Mouse (Mus musculus) gonadal fat pad, adult 2 months (tissue): ENCODE measurements around the gene Foxo1. TPM values are rescaled to one million over a fixed set of nuclear protein-coding genes. Genes with fewer than 3 reads are reported as not detected.
A peak's percentile ranks its signal among the peaks of the same experiment; 100 is the strongest.

Experiments used
- DNase-seq: peaks from one replicate; pipeline ENCODE4 v3.0.0-alpha.2; 2012; ENCODE audit warnings: low read depth
- polyA plus RNA-seq: library from polyadenylated mRNA; depleted of rRNA; stranded (reverse); fragments of >200 nt; gene quantifications from 2 replicates; pipeline ENCODE4 v1.2.3, GENCODE M21; 2012; rRNA removed

Gene Foxo1
- polyA plus RNA-seq, 1 experiment: 15.2 TPM

DNA sequence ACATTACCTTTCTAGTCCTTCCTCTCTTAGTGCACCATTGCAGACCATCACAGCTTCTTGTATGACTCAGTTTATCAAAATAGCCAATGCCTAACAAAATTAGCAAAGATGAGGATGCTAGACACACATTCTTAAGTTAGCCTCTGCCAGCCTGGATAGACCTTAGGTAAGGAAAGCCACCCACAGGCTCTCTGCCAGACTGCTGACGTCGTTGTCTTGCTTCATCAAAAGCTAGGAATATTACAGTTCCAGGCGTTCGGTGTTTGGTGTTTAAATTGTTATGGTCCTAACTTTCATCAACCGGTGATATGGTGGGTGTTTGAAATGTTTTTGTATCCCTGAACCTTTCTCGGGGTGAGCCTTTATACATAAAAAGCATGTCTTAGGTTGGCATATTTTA lies 96.4 kb downstream of the Foxo1 start:
- no peak for DNase-seq

DNA sequence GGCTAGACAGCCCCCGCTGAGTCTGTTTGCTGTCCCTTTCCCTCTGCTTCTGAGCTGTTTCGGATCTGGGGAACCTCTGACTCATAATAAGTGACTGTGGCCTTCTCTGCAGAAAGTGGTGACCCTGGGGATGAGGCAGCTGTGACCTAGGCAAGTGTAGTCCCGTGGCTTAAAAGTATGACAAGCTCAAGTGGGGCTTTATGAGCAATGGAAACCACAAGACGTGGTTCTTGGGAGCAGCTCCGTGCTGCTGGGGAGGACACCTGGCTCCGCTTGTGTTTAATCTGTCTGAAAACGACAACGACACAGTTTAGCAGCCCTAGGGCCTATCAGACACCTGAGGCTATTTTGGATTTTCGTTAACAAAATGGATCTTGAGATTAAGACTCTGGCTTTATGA lies 101.1 kb downstream of the Foxo1 start:
- DNase-seq: no peak

DNA sequence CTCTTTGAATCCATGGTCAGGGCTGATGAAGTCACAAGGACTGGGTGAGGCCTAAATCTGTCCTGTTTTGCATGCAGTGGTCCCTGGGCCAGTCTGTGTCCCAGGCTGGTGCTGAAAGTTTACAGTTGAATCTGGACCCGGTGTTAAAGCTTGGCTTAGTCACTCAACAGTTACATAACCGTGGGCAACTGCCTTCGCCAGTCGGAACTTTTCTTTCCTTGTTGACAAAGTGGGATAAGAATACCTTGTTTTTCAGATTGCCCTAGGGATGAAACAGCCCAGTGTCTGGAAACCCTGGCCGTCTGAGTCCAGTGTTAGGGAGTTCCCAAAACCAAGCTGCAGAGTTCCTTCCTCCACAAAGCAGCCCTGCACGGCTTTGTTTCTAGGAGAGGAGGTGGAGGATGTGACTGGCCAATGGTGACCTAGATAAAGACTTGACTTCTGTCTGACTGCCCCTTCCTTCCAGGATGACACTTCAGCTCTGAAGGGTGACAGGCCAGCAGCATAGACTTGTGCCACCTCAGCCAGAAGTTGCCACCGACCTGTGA lies 101.8 kb downstream of the Foxo1 start:
- no peak for DNase-seq

DNA sequence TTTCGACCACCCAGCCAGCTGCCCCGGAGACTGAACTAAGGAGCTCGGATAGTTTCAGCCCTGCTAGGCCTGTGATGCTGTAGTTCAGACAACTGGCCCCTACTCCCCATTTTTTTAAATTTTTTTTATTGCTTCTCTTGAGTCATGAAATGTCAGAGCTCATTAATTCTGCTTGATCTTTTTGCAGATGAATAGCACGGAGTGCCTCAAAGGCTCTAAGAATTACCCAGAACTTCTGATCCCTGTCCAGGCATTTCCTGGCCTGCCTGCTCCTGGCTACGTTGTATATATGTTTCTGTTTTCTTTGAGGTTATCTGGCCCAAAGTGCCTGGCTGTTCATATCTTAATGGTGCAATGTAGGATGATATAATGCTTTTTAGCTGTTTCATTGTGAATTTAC lies 108.8 kb downstream of the Foxo1 start:
- no peak for DNase-seq

DNA sequence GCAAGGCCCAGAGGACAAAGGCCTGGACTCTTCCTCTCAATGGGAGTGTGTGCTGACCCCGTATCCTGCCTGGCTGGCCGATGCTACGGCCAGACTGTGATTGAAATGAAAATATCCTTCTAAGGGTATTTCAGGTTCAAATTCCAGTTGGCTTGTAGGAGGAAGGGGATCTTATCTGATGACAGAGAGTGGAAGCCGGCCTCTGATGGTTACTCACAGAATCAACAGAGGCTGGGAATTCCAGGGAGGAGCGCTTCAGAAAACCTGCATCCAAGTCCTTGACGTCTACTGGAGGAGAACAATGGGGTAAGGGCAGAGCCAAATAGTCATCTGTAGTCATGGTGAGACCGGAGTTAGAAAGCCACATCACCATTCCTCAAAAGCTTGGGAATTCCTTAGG lies 115.2 kb downstream of the Foxo1 start:
- DNase-seq: no peak

DNA sequence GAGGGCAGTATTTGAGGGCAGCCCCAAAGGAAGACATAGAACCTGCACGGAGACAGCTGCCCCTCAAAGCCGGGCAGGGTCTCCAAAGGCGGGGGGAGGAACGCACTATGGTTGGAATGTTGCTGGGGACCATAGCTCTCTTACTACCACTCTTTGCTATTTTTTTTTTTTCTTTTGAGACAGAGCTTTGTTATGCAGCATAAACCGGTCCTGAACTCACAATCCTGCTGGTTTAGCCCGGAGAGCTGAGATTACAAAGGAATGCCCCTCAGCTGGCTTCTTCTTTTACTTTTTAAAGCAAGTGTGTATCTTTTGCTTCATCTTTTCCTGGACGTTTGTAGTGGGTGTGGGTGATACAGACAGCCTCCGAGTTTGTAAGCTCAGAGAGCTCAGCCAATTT lies 118.2 kb downstream of the Foxo1 start:
- no peak for DNase-seq

DNA sequence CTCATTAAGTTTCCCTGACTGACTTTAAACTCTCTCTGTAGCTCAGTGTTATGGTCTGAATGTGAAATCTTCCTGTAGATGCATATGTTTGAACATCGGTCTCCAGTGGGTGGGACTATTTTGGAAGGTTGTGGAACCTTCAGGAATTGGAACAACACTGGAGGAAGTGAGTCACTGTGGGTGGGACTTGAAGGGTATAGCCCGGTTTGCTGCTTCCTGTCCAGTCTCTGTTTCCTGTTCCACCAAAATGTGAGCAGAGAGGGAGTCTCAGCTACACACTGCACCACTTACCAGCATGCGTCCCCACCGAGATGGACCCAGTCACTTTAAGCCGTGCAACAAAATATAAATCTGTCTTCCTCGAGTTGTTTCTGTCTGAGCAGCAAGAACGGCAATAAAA lies 122.2 kb downstream of the Foxo1 start:
- no peak for DNase-seq

DNA sequence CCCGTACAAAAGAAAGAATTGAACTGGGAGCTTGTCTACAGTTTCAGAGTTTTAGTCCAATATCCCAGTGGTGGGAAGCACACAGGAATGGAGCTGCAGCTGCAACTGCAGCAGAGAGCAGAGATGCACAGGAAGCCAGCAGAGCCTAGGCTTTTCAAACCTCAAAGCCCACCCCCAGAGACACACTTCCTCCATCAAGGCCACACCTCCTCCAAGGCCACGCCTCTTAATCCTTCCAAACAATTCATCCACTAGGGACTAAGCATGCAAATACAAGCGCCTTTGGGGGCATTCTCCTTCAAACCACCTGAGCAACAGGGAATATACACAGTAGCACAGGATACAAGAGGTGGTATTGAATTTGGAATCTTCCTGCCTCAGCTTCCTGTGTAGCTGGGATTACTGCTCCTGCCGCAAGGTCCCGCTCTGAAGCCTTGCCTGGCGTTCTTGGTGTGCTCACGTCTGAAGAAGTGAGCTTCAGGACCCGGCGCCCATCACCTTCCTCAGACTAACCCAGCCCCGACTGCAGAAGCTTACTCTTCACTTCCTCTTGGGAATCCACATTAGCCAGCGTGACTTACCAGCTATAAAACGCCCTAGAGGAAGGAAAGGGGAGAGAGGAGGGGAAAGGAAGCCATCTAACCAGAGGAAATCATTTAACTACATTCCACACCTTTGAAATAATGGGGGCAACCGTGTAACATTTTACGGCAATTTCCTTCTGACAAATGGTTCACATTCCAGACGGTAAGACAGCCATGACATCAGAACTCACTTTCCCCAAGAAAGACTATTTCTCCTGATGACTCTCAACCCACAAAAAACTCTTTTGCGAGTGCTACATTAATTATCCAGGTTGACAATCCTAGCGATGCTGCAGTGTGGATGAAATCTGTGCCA lies 122.9 kb downstream of the Foxo1 start:
- DNase-seq: no peak

DNA sequence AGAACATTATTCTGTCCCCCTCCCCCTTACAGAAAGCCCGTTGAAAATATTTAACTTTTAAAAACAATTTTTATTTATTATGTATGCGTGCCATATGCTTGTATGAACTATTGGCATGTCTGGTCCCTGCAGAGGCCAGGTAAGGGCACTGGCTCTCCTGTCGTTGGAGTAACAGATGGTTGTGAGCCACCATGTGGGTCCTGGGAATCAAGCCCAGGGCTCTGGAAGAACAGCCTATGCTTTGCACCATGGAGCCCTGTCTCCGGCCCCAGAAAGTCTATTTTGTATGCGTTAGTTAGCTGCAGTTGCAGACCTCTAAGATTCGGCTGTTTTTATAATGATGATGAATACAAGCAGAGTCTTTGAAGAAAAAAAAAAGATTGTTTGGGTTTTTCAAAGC lies 123.8 kb downstream of the Foxo1 start:
- no peak for DNase-seq

DNA sequence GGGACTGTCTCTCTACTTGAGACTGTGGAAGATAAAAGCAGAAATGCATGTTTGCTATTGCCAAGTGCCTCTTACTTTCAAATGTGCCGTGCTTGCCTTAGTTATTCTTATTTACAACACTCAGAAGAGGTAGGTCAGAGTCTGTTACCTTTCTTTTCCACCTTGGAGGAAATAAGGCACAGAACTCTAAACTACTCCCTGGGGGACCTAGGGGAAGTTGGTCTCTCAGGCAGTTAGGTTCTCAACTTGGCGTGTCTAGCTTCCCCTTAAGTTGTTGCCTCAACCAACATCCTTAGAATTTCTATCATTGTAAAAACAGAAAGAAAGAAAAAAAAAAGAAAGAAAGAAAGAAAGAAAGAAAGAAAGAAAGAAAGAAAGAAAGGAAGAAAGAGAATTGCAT lies 124.4 kb downstream of the Foxo1 start:
- DNase-seq: no peak

DNA sequence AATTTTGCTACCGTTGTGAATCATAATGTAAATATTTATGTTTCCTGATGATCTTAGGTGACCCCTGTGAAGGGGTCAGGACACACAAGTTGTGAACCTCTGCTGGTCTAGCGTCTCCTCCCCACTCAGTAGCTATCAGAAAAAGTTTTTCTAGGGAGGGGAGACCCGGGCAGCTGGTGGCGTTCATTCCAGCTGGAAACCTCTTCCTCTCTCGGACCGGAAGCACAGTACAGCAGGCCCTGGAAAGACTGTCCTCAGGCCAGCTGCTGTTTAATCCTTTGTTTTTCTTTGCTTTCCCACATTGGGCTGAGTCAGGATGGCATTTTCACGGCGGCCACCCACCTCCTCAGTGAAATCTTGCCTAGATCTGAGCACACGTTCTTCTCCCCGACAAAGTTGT lies 125.0 kb downstream of the Foxo1 start:
- DNase-seq: no peak

DNA sequence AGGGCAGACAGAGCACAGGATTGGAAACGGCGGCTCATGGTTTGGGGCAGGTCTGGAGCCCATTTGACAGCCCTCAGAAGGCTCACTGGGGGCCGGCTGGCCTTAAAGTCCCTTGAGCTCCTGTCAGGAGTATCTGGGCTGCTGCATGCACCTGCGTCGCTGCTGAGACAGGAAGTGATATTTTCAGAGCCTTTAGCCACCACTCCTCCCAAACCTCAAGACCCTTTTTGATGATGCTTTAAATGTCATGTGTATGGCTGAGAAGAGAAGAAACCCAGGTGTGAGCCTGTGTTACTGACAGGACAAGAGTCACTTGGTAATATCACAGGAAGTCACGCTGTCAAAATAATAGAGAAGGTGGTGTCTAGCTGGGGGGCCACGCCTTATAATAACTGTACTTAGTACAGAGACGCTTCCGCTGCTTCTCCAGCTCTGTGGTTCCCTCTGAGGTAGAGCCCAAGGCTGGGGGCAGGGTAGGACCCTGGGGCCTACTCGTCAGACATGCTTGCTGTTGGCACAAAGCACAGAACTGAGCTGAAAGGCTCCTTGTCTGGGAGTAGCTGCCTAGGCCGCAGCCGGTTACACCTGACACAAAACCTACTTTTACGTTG lies 128.1 kb downstream of the Foxo1 start:
- no peak for DNase-seq

DNA sequence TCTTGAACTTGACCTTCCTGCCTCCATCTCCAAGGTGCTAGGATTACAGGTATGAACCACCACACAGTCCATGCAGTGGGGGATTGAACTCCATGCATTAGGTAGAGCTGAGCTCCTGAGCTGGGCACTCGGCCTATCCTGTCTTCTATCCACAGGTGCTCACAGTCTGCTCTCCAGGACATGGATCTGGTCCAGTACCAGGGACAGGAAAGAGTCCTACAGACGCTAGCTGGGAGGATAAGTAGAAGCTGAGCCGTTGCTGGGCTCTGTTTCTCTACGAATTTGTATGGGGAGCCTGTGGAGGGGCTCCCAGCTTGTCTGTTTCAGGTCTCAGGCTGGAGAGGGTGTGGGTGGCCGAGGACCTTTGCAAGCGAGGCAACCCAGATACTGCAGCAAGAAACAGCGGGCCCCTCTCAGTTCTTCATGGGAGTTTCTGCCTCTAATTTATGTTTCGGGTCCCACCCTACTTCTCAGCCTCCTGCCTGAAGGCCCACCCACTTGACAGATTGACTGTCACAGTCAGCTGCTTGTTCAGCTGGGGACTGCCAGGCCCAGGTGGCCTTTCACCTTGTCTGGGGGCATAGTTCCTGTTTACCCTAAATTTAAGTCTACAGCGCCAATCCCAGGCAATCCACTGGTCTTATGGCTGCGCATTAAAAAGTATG lies 128.9 kb downstream of the Foxo1 start:
- no peak for DNase-seq

DNA sequence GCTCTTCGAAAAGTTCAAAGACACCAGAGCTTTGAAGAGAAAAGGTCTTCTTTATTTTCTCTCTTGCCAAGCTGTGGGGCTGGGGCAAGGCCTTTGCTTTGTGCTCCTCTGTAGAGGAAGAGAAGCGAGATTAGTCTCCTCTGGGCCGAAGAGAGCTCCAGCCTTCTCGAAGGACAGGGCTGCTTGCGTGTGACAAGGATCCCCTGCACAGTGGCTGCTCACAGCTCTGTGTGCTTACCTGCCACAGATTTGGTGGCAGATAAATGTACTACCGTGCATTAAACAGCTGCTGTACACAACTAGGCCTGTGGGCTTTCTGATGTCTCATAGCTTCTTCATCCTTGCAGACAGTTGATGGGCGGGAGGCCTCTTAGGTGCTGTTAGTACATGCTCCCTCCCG lies 129.8 kb downstream of the Foxo1 start:
- no peak for DNase-seq

DNA sequence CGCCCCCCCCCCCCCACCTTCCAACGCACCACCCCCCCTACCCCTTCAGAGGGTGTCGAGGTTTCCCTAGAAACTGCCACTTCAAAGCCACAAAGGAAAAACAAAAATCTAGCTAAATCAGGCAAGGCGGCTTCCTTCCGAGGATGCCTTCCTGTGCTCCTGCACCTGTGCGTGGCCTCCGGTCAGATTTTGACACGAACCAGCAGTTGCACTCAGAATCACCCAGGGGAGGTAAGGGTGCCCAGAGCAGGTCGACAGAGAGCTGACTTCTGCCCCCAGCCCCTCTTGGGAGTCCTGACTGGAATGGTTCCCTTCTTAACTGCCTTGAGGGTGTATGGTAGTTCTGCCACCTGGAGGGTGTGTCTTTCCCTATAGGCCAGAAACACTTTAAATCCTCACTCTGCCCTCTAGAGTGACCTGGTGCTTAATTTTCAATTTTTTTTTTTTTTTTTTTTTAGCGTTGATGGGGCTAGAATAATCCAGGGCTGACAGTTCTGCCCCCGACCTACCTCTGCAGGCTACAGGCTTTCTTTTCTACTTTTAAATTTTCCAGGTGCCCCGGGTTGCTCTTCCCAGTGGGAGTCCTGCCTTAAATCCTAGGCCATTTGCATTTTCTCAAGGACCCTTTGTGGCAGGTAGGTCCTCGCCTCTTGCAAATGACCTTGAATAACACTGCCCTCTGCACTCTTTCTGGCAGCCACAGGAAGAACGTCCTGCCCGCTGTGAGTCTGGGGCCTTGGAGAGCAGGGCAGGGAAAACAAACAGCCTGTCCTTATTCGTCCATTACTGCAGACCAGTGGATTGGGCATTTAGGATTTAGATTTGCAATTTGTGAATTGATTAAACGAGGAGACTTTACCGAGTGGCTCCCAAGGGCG lies 132.4 kb downstream of the Foxo1 start:
- DNase-seq: no peak

DNA sequence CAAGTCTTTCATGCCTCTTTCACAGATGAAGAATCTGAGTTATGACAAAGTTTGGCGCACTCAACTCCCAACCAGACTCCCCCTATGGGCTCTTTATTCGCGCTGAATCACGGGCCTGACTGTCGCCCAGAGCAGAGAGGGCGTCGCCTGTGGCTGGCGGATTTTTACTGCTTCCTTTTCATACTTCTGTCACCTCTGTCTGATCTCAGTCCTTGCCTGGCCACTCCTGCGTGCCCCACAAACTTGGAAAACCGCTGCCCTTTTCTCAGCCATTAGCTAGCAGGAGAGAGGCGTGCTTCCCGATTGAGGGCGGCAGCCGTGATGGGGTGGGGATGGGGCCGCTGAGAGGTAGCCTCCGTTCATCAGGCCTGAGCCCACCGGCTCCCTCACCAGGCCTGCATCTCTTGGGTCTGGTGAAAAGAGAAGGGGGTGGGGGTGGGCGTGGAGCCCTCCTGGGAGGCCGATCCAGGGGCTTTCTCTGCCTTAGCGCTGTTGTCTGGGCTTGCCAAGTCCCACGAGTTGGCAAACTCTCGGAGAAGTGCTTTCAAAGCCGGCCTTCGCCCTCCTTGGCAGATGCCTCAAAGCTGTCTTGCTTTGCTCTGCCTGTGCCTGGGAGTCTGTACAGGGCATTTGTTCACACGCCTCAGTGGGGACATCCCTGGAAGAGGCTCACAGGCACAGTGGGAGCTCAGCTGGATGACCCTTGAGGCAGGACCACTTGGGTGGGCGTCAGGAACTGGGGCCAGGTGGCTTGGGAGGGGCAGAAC lies 133.2 kb downstream of the Foxo1 start:
- peak; percentile 37 for DNase-seq

Other genes starting within 250 kb of the Foxo1 start
- 6.2 and 9.0 TPM in 2 replicates for gene Maml3, start 163.3 kb upstream of the Foxo1 start, polyA plus RNA-seq